Mouse (Mus musculus) R1 (cell line): ENCODE results near the gene BC049715.
"Not testable (repeated sequence)": the region's sequence is repeated elsewhere in the genome, so short reads cannot be mapped to it uniquely, and the experiment has no call there.

Source experiments
- DNase-seq: peaks from one replicate; pipeline ENCODE4 v3.0.0-alpha.2; 2018; ENCODE audit warnings: low read depth, low spot score

Gene BC049715

GRCm38 (mm10) chr6:136850267-136850666 is 22.8 kb downstream of the BC049715 start:
- no peak for DNase-seq

GRCm38 (mm10) chr6:136852348-136852747 is 24.9 kb downstream of the BC049715 start:
- no peak for DNase-seq

DNA sequence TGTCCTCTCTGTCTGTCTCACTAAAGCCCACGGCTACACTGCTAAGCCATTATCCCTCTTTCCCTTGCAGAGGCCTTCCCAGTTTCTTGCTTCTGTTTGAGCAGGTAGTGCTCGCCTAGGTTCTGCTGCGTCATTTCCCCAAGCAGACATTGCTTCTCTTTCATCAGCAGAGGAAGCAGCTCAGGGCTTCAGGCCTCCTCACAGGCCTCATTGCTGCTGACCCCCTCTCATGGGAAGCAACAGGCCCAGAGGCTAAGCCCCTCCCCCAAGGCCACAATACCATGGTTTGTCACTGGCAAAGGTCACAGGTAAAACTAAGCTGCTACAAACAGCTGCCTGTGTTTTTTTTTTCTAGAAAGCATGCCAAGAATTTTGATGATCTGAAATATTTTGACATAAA is 25.3 kb downstream of the BC049715 start:
- peak; percentile 38 for DNase-seq

GRCm38 (mm10) chr6:136854361-136854781 is 26.9 kb downstream of the BC049715 start:
- DNase-seq = no peak

DNA sequence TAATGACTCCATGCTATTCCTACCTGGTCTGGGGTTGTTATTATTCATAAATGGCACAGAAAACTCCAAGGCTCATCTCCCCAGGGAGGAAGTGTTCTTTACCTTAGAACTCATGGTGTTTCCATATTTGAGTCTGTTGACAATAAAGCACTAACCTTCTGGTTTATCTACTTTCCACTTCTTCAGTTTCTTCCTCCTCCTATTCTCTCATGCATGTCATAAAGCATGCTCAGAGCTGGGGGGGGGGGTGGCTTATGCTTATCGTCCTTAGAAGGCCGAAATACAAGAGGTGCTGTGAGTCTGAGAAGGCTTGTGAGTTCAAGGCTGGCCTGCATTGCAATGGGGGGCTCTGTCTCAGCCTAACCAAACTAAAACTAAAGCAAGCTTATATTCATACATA is 27.8 kb downstream of the BC049715 start:
- DNase-seq = no peak

DNA sequence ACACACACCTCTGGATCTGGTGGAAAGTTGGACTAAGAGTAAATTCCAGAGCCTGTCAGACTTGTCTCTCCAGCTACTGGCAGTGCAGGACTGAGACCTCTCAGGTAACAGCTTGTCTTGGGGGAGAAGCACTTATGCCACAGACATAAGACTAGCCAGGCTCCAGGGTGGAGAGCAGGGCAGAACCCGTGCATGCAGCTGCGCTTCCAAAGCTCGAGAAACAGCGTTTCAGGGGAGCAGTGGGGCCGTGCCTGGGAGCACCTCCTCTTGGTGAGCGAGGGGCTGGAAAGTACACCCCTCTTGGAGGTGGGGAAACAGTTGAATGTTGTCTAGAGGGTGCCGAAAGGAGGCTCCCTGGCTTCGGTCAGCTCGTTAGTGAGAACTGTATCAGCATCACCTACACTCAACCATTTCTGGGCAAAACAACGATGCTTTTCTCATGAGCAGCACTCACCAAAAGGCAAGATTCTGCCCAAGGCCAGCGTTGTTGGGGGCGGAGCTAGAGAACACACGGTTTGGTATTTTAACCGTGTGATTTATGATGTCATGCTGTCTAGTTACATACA is 28.7 kb downstream of the BC049715 start:
- DNase-seq = no peak

GRCm38 (mm10) chr6:136857186-136857872 is 29.9 kb downstream of the BC049715 start, which contains the start of gene Art4:
Gene Art4 (minus strand): TSS chr6:136857733.
- peak; percentile 37 for DNase-seq

DNA sequence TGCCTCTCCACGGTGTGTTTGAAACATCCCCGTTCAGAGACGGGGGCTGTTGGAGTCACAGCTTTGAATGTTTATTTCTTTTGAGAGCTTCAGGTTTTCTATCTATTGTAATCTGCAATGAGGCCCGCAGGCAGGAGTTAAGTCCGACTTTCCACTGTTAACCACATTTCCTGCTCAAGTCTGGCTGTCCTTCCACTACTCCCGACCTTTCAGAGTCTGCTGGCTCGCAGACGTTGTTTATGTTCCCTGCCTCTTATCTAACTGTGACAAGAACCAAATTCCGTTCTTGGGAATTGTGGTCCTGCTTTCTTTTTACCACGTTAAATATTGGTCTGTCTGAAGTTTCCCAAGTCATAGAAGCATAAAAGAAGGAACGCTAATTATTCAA is 30.4 kb downstream of the BC049715 start:
- DNase-seq = no peak

GRCm38 (mm10) chr6:136858420-136858819 is 31.0 kb downstream of the BC049715 start:
- no peak for DNase-seq

DNA sequence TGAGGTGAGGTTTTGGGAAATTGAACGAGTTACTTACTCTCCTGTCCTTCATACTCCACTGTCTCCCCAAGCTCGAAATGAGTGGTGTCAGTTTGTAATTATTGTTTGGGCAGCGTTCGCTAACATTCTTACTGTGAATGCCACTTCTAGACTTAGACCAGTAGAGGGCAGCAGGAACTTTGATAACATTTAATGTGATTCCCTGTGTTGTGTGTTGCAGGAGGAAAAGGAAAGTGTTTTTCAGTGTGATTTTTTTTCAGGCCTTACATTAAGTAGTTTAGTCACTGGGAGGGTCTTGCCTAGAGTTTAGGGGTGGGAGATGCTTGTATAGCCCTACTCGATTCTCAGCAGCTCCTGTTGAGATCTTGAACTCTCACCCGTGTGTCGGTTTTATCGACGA is 33.6 kb downstream of the BC049715 start:
- DNase-seq = peak; percentile 72

DNA sequence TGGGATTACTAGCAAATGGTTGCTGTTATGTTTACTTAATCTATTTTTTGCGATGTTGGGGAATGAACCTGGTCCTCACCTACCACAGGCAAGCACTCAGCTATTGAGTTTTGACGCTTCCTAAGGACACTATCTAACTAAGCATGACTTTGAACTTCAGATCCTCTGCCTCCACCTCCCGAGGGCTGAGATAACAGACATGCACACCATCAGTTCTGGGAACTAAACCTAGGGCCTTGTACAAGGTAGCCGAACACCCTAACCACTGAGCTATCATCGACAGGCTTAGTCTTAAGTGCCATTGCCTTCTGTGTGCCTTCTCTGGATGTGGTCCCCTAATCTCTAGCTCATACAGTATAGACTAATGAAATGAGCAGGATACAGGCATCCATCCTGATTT is 37.9 kb downstream of the BC049715 start:
- no peak for DNase-seq

DNA sequence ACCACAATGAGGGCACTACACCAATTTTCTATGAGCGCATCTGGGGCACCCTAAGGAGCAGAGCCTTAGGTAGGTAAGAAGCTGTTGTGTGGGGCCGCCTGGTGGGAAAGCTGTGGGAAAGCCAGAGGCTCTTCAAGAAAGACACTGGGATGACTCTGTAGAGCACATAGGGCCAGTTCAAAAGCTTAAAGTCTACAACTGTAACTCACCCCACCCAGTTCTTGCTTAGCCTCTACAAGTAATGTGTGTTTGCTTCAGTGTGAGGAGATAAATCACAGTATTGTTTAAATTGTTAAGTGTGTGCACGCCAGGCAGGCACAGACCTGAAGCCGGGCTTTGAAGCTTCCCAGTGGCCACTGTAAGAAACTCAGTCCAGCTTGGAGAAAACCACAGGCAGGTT is 38.7 kb downstream of the BC049715 start:
- no peak for DNase-seq

- no peak for DNase-seq
Measured at GRCm38 (mm10) chr6:136868921-136869320, 41.5 kb downstream of the BC049715 start.

DNA sequence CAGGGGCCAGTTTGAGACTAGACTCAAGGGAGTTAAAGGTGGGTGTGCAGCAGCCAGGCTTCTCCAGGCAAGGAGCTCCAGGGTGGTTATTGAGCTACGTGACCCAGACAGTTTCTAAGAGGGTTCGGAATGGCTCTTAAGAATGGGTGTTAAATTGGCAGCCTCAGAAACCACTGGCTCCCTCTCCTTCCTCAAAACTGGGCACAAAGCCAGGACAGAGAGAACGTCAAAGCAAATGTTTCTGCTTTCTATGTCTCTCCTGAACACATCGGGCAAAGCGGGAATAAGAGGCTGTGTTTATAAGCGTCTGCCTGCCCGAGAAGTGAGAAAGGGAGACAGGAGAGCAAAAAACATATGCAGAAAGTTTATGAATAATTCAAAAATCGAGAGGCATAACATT is 47.2 kb downstream of the BC049715 start:
- no peak for DNase-seq

- DNase-seq = no peak
Measured at GRCm38 (mm10) chr6:136875670-136876069, 48.2 kb downstream of the BC049715 start, which contains the start of gene Mgp. Gene Mgp (minus strand): TSS chr6:136875823.

- no peak for DNase-seq
Measured at GRCm38 (mm10) chr6:136881678-136882077, 54.3 kb downstream of the BC049715 start.

- no peak for DNase-seq
Measured at GRCm38 (mm10) chr6:136883431-136883915, 56.0 kb downstream of the BC049715 start.

GRCm38 (mm10) chr6:136883961-136884360 is 56.5 kb downstream of the BC049715 start:
- DNase-seq = no peak

GRCm38 (mm10) chr6:136884766-136885165 is 57.3 kb downstream of the BC049715 start:
- DNase-seq = not testable (repeated sequence)

DNA sequence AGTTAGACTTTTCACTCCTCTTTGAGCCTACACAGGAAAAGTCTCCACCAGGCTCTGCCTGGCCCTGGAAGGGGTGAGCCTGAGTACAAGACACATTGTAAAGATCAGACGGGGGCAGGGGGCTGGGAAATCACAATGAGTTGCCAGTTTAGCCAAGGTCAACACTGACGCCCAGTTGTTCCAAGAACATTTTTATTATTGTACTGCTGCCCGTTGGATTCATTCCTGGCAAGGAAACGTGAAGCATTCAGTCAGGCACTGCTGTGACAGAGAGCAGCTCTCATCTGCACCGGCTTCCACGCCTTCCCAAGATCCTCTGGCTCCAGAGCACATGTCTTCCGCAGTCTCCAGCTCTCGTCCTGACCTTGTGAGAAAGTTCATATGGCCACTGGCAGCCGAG is 60.4 kb downstream of the BC049715 start:
- DNase-seq = no peak

DNA sequence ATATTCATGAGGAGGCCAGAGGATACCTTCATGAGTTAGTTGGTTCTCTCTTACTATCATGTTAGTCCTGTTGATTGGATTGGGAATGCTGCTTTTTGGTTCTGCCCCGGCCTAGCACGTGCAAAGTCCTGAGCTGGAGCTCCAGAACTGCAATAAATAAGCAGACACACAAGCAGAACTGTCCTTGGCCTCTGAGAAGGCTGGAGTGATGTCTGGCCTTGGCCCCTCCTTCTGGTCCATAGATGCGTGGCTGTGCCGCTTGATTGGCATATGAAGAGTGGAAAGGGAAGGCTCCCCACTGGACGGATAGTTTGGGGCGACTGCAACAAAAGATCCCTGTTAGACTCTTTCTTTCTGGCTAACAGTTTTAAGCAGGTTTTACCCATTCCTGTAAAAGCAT is 61.6 kb downstream of the BC049715 start:
- no peak for DNase-seq

- DNase-seq = no peak
Measured at GRCm38 (mm10) chr6:136889554-136889953, 62.1 kb downstream of the BC049715 start.
